Mouse (Mus musculus) megakaryocyte, embryonic 14.5 days (primary cell): ENCODE measurements around the gene Mknk2.

Experiments used
- FLI1 ChIP-seq: IDR thresholded peaks from 2 replicates; pipeline ENCODE4 v1.6.1; 2012; ENCODE audit warnings: low read length, inconsistent platforms, mixed read lengths
- GATA1 ChIP-seq: IDR thresholded peaks from 3 replicates; pipeline ENCODE4 v1.6.1; 2012; ENCODE audit warnings: mixed read lengths, low read length, inconsistent platforms, borderline replicate concordance

DNA sequence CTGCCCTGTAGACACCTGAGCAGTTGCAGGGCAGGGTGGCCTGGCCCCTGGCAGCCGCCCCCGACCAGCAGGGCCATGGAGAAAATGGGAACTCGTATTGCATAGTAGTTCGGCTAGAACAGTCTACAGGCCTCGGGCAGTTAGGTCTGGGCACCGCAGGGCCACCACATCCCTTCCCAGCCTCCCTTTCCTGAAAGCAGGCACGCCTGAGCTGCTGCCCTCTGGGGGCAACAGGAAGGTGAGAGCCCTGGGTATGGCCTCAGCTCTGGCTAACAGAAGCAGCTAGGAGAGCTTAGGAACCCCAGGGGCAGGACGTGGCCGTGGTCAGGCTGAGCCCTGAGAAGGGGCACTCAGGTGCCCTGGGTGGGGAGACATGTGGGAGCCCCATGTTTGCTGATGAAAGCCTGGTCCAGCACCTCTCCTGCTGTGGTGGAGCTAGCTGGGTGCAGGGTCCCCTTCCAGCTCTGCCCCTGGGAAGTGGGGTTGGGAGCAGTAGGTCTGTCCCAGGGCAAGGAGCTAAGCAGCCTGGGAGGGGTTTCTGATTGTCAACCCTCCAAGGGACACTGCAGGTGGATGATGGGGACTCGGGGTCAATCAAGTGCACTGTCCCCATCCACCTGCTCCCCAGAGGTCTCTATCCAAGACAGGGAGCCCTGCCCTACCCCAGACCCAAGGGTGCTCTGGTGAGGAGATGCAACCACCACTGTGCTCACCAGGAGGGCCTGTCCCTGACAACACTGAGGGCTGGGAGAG, 11.8 kb downstream of the Mknk2 start:
- TF ChIP-seq GATA1: no peak
- TF ChIP-seq FLI1: no peak
